Mouse (Mus musculus) gastrocnemius, adult 8-10 months (tissue): ENCODE data around the gene Plxnd1. TPM values are rescaled to one million over a fixed set of nuclear protein-coding genes. Genes with fewer than 3 reads are reported as not detected.

Experiments
- DNase-seq, 2 experiments: peaks; one replicate each; pipeline ENCODE4 v3.0.0; 2022; ENCODE audit warnings: low spot score in 2 of 2
- total RNA-seq, 4 experiments: library from RNA; stranded (reverse); gene quantifications; 2 replicates each; pipeline ENCODE4 v1.2.4; 2022

The Plxnd1 gene
- total RNA-seq, 4 experiments from 2014 or later, result 12.9 to 25.5 (median 19.1) TPM

- no peak for DNase-seq
These were observed 6.0 kb upstream of the Plxnd1 start for GRCm38 (mm10) chr6:116000851-116001250.

- no peak for DNase-seq
These were observed 4.4 kb upstream of the Plxnd1 start for GRCm38 (mm10) chr6:115999227-115999626.

DNA sequence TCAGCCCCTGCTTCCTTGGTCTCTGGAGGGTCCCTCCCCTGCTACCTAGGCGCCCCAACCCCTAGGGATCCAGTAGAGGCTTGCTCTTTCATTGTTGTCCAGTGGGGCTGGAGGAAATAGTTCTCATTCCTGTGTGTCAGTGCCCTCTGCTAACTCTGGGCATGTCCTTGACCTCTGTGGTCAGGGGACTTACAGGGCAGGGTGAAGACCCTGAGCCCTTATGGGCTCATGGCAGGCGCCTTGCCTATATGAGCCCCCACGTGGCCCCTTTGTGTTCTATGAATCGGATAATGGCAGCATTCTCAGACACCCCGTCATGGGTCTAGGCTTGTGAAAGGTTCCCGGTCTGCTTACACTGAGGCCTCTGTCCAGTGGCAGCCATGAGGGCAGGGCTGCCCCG is 4.0 kb upstream of the Plxnd1 start:
- DNase-seq, result no peak

DNA sequence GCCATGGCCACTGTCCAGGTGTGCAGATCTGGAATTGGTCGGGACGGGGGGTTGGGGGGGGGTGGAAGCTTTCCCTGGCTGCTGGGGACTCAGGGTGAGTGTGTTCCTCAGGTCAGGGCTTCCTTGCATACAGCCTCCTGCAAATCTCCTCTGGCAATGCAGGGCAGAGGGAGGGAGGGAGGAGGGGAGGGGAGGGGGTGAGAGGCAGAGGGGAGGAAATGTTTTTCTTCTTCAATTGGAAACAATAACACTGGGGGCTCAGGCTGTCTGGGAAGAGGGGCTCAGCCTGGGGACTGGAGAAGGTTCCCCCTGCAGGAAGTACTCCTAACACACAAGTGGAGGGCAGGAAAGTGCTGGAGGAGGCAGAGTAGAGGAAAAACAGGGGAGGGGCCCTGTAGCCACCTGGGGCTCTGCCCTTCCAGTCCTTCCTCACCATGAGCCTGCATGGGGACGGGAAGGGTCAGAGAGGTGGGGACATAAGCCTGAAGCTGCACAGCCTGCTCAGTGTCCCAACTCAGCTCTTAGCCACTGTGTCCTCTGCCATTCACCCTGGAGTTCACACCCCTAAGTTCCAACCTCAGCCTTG is 3.0 kb upstream of the Plxnd1 start:
- no peak for DNase-seq

DNA sequence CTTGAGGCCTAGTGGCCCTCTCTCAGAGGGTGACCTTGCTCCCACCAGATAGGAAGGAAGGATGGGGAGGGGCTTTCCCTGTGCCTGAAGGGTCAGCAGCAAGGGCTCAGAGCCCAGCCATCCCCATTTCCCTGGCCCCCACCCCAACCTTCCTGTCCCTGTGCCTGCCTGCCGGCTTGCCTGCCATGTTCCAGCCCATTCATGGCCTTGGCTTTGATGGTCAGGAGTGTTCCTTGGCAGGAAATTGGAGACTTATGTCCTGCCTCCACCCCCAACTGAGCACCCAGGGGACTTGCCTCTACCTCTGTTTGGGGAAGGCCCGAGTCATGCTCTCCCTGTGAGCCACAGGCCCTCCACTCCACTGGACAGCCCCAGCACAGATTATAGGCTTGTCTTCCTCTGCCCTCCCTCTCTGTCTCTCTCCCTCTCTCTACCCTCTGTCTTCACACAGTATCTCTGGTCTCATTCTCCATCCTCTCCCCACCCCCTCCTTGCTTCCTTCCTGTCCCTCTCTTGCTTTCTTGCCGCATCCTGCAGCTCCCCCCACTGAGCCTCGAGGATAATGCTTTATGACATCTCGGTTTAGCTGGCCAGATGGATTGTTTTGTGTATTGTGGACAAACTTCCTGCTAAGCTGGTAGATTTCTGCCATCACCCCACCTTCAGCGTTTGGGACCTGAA is 1.5 kb upstream of the Plxnd1 start:
- no peak for DNase-seq

DNA sequence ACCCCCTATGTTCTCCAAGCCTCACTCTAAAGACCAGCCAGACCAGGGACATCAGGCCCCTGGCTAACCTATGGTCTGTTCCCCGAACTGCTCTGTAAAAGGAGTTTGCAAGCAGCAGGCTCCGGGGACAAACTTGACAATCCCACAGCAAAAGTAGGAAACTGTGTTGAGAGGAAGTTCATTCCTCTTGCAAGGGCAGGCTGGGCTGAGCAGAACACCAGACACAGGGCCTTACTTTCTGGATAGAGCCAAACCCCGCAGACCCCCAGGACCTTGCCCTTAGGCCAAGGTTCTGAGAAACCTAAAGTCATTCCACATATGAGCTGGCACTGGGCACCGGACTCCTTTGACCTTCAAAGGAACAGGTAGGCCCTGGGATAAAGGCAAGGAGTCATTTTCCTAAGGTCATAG is 731 bp upstream of the Plxnd1 start:
- DNase-seq, result no peak

DNA sequence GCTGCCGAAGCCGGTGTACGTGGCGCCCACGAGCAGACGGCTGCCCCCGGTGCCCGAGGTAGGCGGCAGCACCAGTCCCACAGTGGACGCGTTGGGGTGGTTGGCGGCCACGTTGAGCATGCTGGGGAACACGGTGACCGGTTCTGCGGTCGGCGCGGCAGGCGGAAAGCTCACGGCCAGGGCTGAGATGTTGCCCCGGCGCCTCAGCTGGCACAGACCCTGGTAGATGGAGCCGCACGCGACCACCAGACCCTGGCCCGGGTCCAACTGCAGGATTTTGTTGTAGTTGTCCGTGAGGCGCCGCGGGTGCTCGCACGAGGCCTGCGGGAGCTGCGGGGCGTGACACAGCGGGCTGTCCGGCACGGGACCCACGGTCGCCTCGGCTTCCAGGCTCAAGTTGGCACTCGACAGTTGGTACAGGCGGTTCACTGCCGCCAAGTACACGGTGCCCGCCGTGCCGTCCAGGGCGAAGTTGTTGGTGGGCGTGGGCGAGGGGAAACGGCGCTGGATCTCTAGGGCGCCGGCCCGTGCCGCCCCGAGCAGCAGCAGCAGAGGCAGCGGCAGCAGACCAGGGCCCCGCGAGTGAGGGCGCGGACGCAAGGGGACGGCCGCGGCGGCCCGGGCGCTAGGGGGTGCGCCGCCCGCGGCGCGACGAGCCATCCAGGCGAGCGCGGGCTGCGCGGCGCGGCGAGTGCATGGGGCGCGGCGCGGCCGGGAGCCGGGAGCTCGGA is 494 bp downstream of the Plxnd1 start:
- peak in 1 of 2 experiments; percentile 40 for DNase-seq

DNA sequence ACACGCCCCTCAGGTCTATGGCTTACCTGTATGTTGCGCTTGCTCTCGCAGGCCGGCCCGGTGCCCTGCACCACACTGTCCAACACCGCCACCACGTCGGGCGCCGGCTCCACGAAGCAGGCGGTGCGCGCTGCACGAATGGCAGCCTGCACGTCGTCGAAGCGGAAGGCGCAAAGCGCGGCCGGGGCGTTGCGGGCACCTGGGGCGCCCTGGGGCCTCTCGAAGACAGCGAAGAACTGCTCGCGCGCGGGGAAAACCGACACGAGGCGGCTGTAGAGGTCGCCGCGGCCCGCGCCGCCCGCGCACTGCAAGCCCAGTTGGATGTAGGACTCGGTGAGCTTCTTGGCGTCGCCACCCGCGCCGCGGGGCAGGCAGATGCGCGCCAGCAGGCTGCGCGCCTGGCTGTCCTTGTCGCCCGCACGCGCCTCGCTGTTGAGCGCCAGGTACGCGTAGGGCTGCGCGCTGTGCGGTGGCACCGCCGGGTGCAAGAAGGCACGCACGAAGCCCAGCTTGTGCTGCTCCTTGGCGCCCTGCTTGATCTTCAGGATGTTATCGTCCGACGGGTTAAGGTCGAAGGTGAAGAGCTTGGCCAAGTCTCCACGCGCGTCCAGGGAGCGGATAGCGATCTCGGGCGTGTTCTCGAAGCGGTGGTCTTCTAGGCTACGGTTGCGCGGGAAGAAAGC is 1.2 kb downstream of the Plxnd1 start:
- no peak for DNase-seq

- DNase-seq, result no peak
These were observed 1.8 kb downstream of the Plxnd1 start for GRCm38 (mm10) chr6:115992981-115993380.

DNA sequence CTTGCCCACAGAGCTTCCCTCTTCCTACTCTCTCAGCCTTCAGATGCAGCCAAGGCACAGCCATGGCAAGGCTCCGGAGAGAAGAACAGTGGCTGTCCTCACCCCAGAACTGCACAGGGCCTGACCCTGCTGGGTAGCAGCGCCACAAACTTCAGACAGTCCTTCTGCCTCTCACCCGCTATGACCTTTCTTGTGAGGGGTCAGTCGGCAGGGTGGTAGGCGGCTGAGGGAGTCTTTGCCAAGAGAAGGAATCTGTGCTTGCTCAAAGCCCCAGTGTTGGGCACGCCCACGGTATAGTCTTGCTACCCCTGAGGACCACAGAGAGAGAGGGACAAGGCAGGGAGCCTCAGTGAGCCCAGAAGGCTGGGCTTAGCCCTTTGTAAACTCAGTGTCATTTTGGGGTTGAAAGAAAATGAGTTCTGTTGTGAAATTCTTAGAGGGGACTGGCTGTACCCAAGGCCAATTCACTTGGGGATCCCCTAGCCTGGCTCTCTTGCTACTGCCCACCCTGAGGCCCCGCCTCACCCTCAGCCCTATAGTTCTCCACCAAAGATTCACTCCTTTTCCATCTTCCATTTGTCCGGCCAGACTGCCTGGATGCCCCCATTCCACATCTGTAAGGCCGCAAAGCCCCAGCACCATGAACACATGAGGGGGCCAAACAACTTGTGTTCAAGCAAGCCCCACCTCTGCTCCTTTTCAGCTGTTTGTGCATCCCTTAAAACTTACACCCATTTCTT is 2.8 kb downstream of the Plxnd1 start:
- no peak for DNase-seq

DNA sequence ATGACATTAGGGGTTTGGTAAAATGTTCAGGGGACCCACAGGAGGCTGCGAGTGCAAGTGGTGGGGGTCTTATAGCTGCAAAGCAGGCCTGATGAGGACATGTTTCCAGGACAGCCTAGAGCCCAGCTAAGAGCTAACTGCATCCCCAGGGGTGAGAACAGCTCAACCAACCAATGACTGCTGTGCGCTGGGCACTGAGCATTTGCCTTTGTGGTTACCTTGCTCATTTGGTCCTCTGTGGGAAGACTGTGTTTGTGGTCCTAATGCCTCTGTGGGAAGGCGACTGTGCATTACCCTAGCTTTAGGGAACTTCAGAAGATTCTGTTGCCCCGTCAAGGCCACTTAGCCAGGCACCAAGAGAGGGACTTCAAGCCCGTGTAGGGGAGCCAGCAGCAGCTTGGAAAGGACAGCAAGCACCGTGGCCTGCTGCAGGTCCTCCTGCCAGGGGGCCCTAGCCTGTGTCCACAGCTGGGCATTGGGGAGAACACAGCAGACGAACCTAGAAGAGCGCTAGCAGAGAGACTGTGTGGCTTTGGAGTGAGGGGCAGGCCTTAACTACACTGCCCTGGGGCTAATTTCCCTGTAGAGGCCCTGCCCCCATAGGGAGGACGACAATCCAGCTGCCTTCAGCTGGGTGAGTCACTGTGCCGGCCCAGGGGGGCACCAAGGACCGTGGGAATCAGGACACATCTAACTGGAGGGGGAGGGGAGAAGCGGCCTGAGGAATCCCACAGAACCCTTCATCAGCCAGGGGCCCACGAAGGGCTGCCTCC is 3.5 kb downstream of the Plxnd1 start:
- DNase-seq, result no peak

GRCm38 (mm10) chr6:115990479-115990878 is 4.3 kb downstream of the Plxnd1 start:
- no peak for DNase-seq

DNA sequence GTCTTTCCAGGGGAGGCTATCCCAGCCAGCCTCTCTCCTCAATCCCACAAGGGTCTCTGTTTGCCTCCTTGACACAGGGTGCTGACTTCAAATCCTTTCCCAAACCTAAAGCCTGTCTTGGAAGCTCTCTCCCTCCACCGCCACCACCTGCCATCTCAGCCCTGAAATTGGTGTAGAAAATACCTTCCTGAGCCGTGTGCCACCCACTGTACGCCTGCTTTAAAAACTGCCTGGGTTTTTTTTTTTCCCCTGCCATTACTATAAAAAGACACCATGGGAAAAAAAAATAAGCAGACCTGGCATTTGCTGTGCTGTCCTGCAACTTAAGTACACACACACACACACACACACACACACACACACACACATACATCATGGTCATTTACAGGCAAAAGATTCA is 4.7 kb downstream of the Plxnd1 start:
- no peak for DNase-seq

DNA sequence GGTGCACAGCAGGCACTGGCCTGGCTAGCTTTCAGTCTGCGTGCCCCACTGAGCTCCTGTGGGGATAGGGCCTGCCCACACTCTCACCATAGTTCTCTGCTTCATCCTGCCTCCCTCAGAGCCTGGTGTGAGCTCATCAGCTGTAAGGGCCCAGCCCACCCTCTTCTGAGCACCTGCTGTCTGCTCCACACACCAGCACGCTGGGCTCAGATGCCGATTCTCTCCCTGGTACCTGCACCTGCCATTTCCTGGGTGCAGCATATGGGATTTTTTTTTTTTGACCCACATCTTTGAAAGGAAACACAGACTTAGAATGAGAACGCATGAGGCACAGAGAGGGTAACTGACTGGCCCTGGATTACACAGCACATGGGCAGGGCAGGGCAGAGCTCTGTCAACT is 5.2 kb downstream of the Plxnd1 start:
- DNase-seq, result no peak

- DNase-seq, result no peak
These were observed 5.8 kb downstream of the Plxnd1 start for GRCm38 (mm10) chr6:115989032-115989431.

DNA sequence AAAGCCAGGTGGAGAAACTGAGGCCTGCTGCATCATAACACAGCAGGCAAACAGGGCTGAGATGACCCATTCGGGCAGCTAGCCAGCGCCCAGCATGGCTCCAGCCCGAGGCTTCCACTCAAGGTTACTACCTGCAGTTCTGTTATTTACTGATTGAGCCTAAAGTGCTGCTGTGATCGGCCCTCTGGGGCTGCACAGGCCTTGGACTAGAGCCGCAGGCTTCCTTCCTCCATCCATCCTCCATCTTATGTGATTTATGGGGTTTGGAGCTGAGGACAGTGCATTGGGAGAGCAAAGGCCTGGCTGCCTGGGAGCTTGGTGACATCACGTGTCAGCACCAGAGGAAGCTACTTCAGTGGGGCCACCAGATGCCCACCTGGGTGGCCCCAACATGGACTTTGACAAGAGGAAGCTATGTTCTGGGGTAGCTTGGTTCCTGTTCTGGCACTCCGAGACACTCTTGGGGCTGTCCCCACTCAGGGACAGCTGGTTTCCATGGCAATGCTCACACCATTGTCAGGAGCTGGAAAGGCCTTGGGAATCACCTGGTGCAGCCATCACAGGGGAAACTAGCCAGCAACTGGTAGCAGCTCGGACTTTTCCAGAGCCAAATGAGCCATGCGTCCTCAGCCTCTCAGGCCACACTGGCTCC is 7.6 kb downstream of the Plxnd1 start:
- DNase-seq, result no peak

- no peak for DNase-seq
These were observed 8.2 kb downstream of the Plxnd1 start for GRCm38 (mm10) chr6:115986472-115987095.

DNA sequence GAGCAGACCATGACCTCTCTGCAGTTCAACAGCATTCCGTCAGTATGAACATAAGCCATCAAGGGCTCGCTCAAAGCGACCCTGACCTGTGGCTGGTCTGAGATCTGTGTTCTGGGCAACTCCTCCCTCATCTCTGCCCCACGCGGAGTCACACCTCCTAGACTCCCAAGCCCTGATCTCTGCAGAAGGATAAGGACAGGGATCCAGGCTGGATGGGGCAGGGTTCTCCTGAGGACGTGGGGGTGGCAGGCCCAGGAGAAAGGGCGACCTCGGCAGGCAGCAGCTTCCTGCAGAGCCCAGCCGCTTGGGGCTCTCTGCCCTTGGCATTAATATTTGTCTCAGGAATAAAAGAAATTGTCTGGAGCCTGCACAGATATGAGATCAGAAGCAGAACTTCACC is 9.2 kb downstream of the Plxnd1 start:
- DNase-seq, result no peak

- DNase-seq, result no peak
These were observed 10.2 kb downstream of the Plxnd1 start for GRCm38 (mm10) chr6:115984580-115984979.
